Mouse (Mus musculus) G1E (cell line): ENCODE measurements around the gene Klhl32.

Source experiments
- CTCF ChIP-seq: IDR thresholded peaks from 2 replicates; pipeline ENCODE4 v1.5.1; 2012; ENCODE audit warnings: low read depth, low read length, inconsistent platforms, mixed read lengths
- GATA1 ChIP-seq: IDR thresholded peaks from 2 replicates; pipeline ENCODE4 v1.6.1; 2012; ENCODE audit warnings: borderline replicate concordance, low read length, inconsistent platforms, mixed read lengths
- POLR2AphosphoS5 ChIP-seq: IDR thresholded peaks from 2 replicates; pipeline ENCODE4 v1.6.1; 2012; ENCODE audit warnings: low read depth, low read length, inconsistent platforms; ENCODE audit not compliant: insufficient replicate concordance

DNA sequence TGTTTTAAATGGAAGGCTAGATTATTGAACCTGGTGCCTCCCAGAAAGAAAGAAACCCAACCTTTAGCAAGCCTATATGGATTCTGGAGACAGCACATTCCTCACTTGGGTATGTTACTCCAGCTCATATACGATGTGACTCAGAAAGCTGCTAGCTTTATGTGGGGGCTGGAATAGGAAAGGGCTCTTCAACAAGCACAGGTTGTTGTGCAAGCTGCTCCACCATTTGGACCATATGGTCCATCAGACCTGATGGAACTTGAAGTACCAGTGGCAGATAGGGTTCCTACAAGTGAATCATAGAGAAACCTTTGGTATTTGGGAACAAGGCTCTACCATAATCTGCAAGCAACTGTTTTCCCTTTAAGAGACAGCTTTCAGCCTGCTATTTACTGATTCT is 92.0 kb downstream of the Klhl32 start:
- no peak for TF ChIP-seq GATA1
- TF ChIP-seq CTCF, result no peak
- TF ChIP-seq POLR2AphosphoS5, result no peak
